Mouse (Mus musculus) G1E (cell line): ENCODE measurements around the gene Col25a1. TPM values are rescaled to one million over a fixed set of nuclear protein-coding genes. Genes with fewer than 3 reads are reported as not detected.

Experiments
- ATAC-seq: 2 replicates; pipeline ENCODE4 v1.8.0; 2016; ENCODE audit warnings: mild to moderate bottlenecking; ENCODE audit not compliant: insufficient number of reproducible peaks, poor library complexity, low FRiP score, severe bottlenecking; ENCODE audit errors: extremely low read depth
- DNase-seq: peaks from one replicate; pipeline ENCODE4 v3.0.0; 2012; ENCODE audit warnings: low spot score
- H3K27me3 ChIP-seq: 2 replicates; pipeline ENCODE4 v1.6.1; 2012; ENCODE audit warnings: mild to moderate bottlenecking, low read length, inconsistent platforms; ENCODE audit not compliant: insufficient read depth
- H3K36me3 ChIP-seq: replicated peaks from 2 replicates; pipeline ENCODE3; 2012; ENCODE audit warnings: mild to moderate bottlenecking, inconsistent platforms
- H3K4me1 ChIP-seq: 2 replicates; pipeline ENCODE4 v1.6.1; 2012; ENCODE audit warnings: low read depth, low read length, inconsistent platforms, mixed read lengths; ENCODE audit not compliant: insufficient read depth
- H3K4me3 ChIP-seq: 2 replicates; pipeline ENCODE4 v1.5.1; 2012; ENCODE audit warnings: low read depth, mild to moderate bottlenecking, inconsistent platforms, low read length, moderate library complexity, mixed read lengths
- H3K9me3 ChIP-seq: replicated peaks from 2 replicates; pipeline ENCODE4 v1.6.1; 2012; ENCODE audit warnings: inconsistent platforms
- CTCF ChIP-seq: IDR thresholded peaks from 2 replicates; pipeline ENCODE4 v1.5.1; 2012; ENCODE audit warnings: low read depth, low read length, inconsistent platforms, mixed read lengths
- GATA1 ChIP-seq: IDR thresholded peaks from 2 replicates; pipeline ENCODE4 v1.6.1; 2012; ENCODE audit warnings: borderline replicate concordance, low read length, inconsistent platforms, mixed read lengths
- GATA2 ChIP-seq: IDR thresholded peaks from 2 replicates; pipeline ENCODE4 v1.6.1; 2012; ENCODE audit warnings: low read depth, low read length, inconsistent platforms, borderline replicate concordance
- POLR2AphosphoS5 ChIP-seq: IDR thresholded peaks from 2 replicates; pipeline ENCODE4 v1.6.1; 2012; ENCODE audit warnings: low read depth, low read length, inconsistent platforms; ENCODE audit not compliant: insufficient replicate concordance
- TAL1 ChIP-seq: conservative IDR thresholded peaks from 2 replicates; pipeline ENCODE4 v1.6.1; 2012; ENCODE audit warnings: low read depth, low read length, inconsistent platforms, mixed read lengths
- polyA plus RNA-seq: library from polyadenylated mRNA; stranded (reverse); fragments of >175 nt; gene quantifications from 2 replicates; pipeline ENCODE4 v1.2.3, GENCODE M21; 2012
- total RNA-seq, 2 experiments: library from RNA; stranded (forward) in 1 of 2; stranded (reverse) in 1 of 2; fragments of 200-1000 nt in 1 of 2; fragments of >200 nt in 1 of 2; fragmentation: Nextera tagmentation in 1 of 2; gene quantifications; 2 replicates each; pipeline ENCODE4 v1.2.3; 2014 to 2017

The Col25a1 gene
- total and polyA plus RNA-seq, 3 experiments, result 0.22 TPM; not detected in 2

- no peak for TF ChIP-seq GATA1
- TF ChIP-seq CTCF, result no peak
- TF ChIP-seq POLR2AphosphoS5, result no peak
- TF ChIP-seq TAL1, result no peak
- no peak for TF ChIP-seq GATA2
- no peak for ATAC-seq
- no peaks in the 10 kb centered on the region for H3K36me3 ChIP-seq
- no peaks in the 10 kb centered on the region for H3K4me1 ChIP-seq
- H3K4me3 ChIP-seq, result no peak overlapping the region
- no peaks in the 10 kb centered on the region for H3K27me3 ChIP-seq
- DNase-seq, result no peak
- H3K9me3 ChIP-seq, result peaks cover 22% of the 10 kb centered on the region
Observed at GRCm38 (mm10) chr3:130518457-130518879, 387.2 kb downstream of the Col25a1 start.

- no peak for TF ChIP-seq POLR2AphosphoS5
- no peak for TF ChIP-seq GATA2
- TF ChIP-seq GATA1, result no peak
- no peak for TF ChIP-seq CTCF
- no peak for TF ChIP-seq TAL1
- no peak overlapping the region for H3K4me3 ChIP-seq
- DNase-seq, result no peak
Observed at GRCm38 (mm10) chr3:130521834-130522476, 390.7 kb downstream of the Col25a1 start.

DNA sequence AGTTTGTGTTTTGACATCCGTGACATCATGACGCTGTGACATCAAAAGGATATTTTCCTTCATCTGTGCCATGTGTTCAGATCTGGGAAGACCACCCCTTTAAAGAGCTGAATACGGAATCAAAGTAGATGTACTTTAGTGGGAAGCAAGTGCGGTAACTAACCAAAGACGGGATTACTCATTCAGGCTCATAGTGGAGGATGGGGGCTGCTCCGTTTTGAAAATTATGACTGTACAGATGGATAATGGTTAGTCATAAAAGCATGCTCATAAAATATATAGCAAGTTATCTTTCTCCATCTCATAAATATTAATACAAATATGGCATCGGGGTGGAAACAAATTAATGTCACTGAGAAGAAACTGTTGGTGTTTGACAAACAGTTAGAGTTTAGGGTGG, 391.7 kb downstream of the Col25a1 start:
- ATAC-seq (no peak), DNase-seq (no peak)
- Histone ChIP-seq H3K36me3 (no peaks in the 10 kb centered on the region), H3K4me3 (no peak overlapping the region), H3K4me1 (no peaks in the 10 kb centered on the region), H3K27me3 (no peaks in the 10 kb centered on the region), H3K9me3 (peaks cover 33% of the 10 kb centered on the region)
- no peak for TF ChIP-seq POLR2AphosphoS5
- TF ChIP-seq TAL1, result no peak
- no peak for TF ChIP-seq CTCF
- no peak for TF ChIP-seq GATA1
- no peak for TF ChIP-seq GATA2

More at GRCm38 (mm10) chr3:130521834-130522476, 390.7 kb downstream of the Col25a1 start:
- H3K4me1 ChIP-seq, result no peaks in the 10 kb centered on the region
- H3K27me3 ChIP-seq, result no peaks in the 10 kb centered on the region
- H3K36me3 ChIP-seq, result no peaks in the 10 kb centered on the region
- no peak for ATAC-seq
- H3K9me3 ChIP-seq, result peaks cover 31% of the 10 kb centered on the region

DNA sequence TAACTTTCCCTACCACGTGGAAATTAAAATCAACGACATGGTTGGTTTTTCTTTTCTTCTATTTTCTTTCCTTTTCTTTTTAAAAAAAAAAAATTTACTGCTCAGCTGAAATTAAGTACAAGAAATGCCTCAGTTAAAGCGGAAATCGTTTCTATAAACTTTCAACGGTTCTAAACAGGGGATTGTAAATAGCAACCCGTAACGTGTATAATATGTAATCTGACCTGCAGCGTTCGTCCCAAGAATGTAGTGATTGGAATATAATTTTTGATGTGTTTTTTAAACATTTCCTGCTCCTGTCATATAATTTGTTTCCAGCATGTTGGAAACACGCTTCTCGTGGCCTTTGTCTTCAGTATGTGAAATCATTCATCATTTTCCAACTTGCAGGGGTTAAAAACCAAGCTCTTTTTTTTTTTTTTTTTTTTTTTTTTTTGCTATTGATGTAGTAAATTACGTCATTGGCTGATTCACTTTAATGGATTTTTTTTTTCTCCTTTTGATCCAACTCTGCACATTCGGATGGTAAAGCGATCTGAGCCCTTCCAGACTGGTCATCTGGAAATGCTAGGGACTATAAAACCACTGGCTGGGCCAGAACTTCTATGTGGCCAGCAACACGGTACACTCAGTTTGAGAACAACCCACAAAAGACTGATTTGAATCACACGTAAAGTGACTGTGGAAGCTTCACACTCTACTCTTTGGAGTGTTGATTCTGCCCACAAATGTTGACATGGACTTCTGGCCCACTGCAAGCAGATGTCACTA, 393.3 kb downstream of the Col25a1 start:
- Histone ChIP-seq H3K9me3 (peaks cover 37% of the 10 kb centered on the region), H3K4me3 (no peak overlapping the region), H3K4me1 (no peaks in the 10 kb centered on the region), H3K27me3 (no peaks in the 10 kb centered on the region), H3K36me3 (no peaks in the 10 kb centered on the region)
- DNase-seq, result no peak
- no peak for TF ChIP-seq POLR2AphosphoS5
- TF ChIP-seq GATA1, result no peak
- TF ChIP-seq GATA2, result no peak
- no peak for TF ChIP-seq TAL1
- TF ChIP-seq CTCF, result no peak
- ATAC-seq, result no peak

DNA sequence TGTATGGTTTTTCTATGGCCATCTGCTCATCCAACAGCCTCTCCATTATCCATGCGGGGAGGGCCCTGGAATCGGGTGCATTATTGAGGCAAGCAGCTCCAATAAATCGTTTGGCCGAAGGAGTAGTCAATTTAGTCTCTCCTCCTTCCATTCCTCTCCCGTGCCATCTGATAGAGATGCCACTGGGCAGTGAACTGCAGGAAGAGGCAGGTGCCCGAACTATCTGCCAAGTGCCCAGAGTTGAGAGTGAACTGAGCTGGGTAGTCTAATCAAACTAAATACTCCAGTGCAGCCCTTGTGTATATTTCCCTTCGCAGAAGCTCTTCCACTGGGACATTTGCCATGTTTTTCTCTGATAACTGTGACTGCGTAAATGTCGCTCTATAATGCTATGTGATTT, 403.7 kb downstream of the Col25a1 start:
- H3K36me3 ChIP-seq, result no peaks in the 10 kb centered on the region
- DNase-seq (no peak), ATAC-seq (no peak)
- H3K9me3 ChIP-seq, result peaks cover 23% of the 10 kb centered on the region
- no peaks in the 10 kb centered on the region for H3K4me1 ChIP-seq
- TF ChIP-seq CTCF (no peak), GATA1 (no peak), TAL1 (no peak), POLR2AphosphoS5 (no peak), GATA2 (no peak)
- H3K4me3 ChIP-seq, result no peak overlapping the region
- no peaks in the 10 kb centered on the region for H3K27me3 ChIP-seq

DNA sequence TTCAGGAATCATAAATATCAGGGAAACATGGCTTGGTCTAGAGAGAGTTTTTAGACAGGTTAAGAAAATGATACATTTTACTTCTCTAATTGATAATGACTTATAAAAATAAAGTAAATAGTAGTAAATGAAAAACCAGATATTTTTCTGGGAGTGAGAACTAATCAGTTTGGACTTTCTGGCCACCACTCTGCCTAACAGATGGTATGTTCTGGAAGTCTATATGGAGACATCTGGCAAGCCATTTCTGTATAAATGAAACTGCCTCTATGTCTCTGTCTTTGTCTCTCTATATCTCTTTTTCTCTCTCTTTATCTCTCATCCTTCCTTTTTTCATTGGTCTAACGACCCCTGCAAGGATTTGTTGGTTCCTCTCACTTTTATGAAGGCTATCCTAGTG, 410.2 kb downstream of the Col25a1 start:
- Histone ChIP-seq H3K4me1 (no peaks in the 10 kb centered on the region), H3K4me3 (no peak overlapping the region), H3K27me3 (no peaks in the 10 kb centered on the region), H3K36me3 (no peaks in the 10 kb centered on the region), H3K9me3 (peaks cover 18% of the 10 kb centered on the region)
- no peak for TF ChIP-seq TAL1
- no peak for TF ChIP-seq GATA2
- TF ChIP-seq POLR2AphosphoS5, result no peak
- no peak for TF ChIP-seq GATA1
- no peak for TF ChIP-seq CTCF
- DNase-seq, result no peak
- ATAC-seq, result no peak
